Mouse (Mus musculus): ENCODE results near the gene Cds1.

DNA sequence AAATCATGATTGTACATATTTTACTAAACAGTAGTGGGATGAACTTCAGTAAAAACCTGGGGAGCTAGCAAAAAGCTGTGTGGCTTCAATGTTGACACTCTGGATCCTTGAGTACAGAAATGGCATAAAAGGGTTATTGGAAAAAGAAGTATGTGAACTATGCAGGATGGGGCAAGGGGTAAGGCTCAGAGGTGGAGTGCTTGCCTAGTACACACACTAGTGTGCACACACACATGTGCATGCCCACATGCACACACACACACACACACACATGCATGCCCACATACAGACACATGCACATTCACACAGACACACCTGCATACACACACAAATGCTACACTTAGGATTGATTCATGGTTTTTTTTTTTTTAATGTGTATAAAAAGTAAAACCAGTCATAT lies 24.8 kb downstream of the Cds1 start:
- no peak for TF ChIP-seq EP300 (IDR thresholded peaks at IDR 0.05)
- TF ChIP-seq CTCF (IDR thresholded peaks at IDR 0.05), result no peak

Measured in lung, postnatal 0 days (tissue).